Mouse (Mus musculus) heart, postnatal 0 days (tissue): ENCODE results near the gene Anks1b. TPM values are rescaled to one million over a fixed set of nuclear protein-coding genes. Genes with fewer than 3 reads are reported as not detected.

Experiments used
- ATAC-seq: fragments of 200-750 bp; cut with Nextera tagmentation; 2 replicates; pipeline ENCODE4 v1.8.0; 2017; ENCODE audit warnings: low read depth, moderate number of reproducible peaks, moderate library complexity; ENCODE audit not compliant: insufficient read depth
- DNase-seq: peaks from one replicate; pipeline ENCODE4 v3.0.0-alpha.2; 2016; ENCODE audit warnings: low spot score
- H3K27ac ChIP-seq: fragments of 300-500 bp; sonication (generic); 2 replicates; pipeline ENCODE4 v1.5.1; 2014; ENCODE audit warnings: low read depth, mild to moderate bottlenecking
- H3K27me3 ChIP-seq: fragments of 300-500 bp; sonication (generic); 2 replicates; pipeline ENCODE4 v1.6.1; 2014; ENCODE audit warnings: low read length, mixed read lengths; ENCODE audit not compliant: control insufficient read depth, insufficient read depth
- H3K36me3 ChIP-seq: fragments of 300-500 bp; sonication (generic); replicated peaks from 2 replicates; pipeline ENCODE4 v1.6.1; 2014; ENCODE audit warnings: low read length, mixed read lengths; ENCODE audit not compliant: control insufficient read depth, insufficient read depth
- H3K4me1 ChIP-seq: fragments of 300-500 bp; sonication (generic); 2 replicates; pipeline ENCODE4 v1.6.1; 2014; ENCODE audit warnings: antibody characterized with exemption; ENCODE audit not compliant: control insufficient read depth, insufficient read depth
- H3K4me2 ChIP-seq: fragments of 300-500 bp; sonication (generic); 2 replicates; pipeline ENCODE4 v1.6.1; 2014; ENCODE audit warnings: low read depth, mild to moderate bottlenecking, low read length, moderate library complexity
- H3K4me3 ChIP-seq: fragments of 300-500 bp; sonication (generic); 2 replicates; pipeline ENCODE4 v1.5.1; 2014; ENCODE audit warnings: low read depth, low read length
- H3K9ac ChIP-seq: fragments of 300-500 bp; sonication (generic); replicated peaks from 2 replicates; pipeline ENCODE4 v1.6.1; 2014; ENCODE audit warnings: low read depth, low read length, mixed read lengths
- H3K9me3 ChIP-seq: fragments of 300-500 bp; sonication (generic); replicated peaks from 2 replicates; pipeline ENCODE4 v1.6.1; 2016; ENCODE audit warnings: low read length; ENCODE audit not compliant: control insufficient read depth
- CTCF ChIP-seq: IDR thresholded peaks from 2 replicates; pipeline ENCODE4 v1.5.1; 2016; ENCODE audit warnings: antibody characterized with exemption, control low read depth, low read depth
- EP300 ChIP-seq: IDR thresholded peaks from 2 replicates; pipeline ENCODE4 v1.6.1; 2016; ENCODE audit warnings: antibody characterized with exemption, low read depth
- WGBS: fragments of 180-500 bp; shearing (Covaris S2); extraction: QIAGEN DNeasy Blood & Tissue Kit; methylation state at CpG from one replicate; pipeline ENCODE4 v1.1.7; 2014; 5-methylcytosine and 5-hydroxymethylcytosine counted together
- polyA plus RNA-seq: library from polyadenylated mRNA; unstranded; fragments of >200 nt; fragmentation: Nextera tagmentation; extraction: Ambion mirVana; gene quantifications from 2 replicates; pipeline ENCODE4 v1.2.1, GENCODE M21; 2015
- total RNA-seq: library from RNA; depleted of rRNA; stranded (reverse); fragments of >200 nt; gene quantifications from 2 replicates; pipeline ENCODE4 v1.2.3, GENCODE M21; 2014; ENCODE audit warnings: low replicate concordance; rRNA removed

Gene Anks1b
- total RNA-seq (not detected in 2 replicates), polyA plus RNA-seq (0.26 and 0.27 TPM in 2 replicates)

DNA sequence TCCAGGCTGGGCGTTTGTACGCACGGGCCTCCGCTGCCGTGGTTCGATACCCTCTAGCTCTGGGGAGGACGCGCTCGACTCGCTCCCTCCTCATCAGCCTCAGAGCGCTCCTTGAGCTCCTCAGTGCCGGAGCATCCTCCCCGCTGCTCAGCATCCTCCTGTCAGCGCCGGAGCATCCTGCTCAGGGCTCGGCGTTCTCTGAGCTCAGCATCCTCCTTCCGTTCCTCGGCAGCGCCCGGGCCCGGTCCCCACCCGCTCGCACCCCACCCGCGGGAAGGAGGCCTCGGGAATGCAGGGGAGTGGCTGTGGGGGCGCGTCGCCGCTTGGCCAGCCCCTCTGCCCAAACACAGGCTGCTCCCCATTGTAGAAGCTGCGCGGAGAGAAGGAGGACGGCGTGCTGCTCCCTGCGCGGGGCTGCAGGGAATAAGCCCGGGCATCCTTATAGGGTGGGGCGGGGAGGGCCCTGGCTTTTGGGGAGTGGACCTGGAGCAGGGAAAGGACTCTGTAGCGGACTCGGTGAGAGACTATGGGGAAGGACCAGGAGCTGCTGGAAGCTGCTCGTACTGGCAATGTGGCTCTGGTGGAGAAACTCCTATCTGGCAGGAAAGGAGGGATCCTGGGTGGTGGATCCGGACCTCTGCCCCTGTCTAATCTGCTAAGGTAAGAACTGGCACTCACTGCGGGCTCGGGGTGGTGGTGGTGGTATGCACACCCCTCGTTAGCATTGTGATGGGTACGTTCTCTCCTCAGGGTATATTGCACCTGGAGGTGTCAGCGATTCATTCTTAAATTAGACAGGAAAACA is at the start of gene Anks1b:
Gene Anks1b, plus strand, starts transcription at position 364 of the 805 bp plus-strand sequence.
- Histone ChIP-seq H3K27ac (no peak within 1 kb of the TSS), H3K27me3 (peaks cover 27% of the 10 kb centered on the region), H3K4me1 (peaks cover 6% of the 10 kb centered on the region), H3K9ac (0 out of 2 replicates have a peak within 1 kb of the TSS, but pooled peaks have one; percentile 19), H3K4me3 (peak within 1 kb of the TSS; percentile 57), H3K9me3 (no peaks in the 10 kb centered on the region), H3K36me3 (no peaks in the 10 kb centered on the region), H3K4me2 (peak within 1 kb of the TSS; percentile 92)
- ATAC-seq (peak; percentile 27; the same call in 1 of the 2 replicates), DNase-seq (no peak)
- TF ChIP-seq EP300 = no peak
- TF ChIP-seq CTCF = no peak
- 1% methylated on average over 41 of the region's 48 CpGs for WGBS

DNA sequence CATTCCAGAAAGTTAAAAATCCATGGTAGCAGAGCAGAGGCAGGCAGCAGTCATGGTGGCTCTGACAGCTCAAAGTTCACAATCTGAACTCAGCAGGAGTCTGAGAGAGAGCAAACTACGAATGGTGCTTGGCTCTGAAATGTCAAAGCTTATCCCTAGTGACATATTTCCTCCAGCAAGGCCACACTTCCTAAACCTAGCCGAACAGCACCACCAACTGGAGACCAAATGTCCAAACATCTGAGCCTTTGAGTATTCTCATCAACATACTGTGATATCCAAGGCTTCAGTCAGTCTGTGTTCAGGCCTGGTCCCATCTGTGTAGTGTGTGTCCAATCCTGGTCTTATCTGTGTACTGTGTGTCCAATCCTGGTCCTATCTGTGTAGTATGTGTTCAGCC is 49.4 kb upstream of the Anks1b start:
- DNase-seq (peak; percentile 52), ATAC-seq (peak; percentile 72)
- Histone ChIP-seq H3K36me3 (no peaks in the 10 kb centered on the region), H3K27ac (no peak overlapping the region), H3K9me3 (no peaks in the 10 kb centered on the region), H3K27me3 (no peaks in the 10 kb centered on the region), H3K9ac (no peak overlapping the region), H3K4me2 (no peak overlapping the region), H3K4me1 (no peaks in the 10 kb centered on the region), H3K4me3 (no peak overlapping the region)
- WGBS = 26% methylated on average over 2 of the region's 2 CpGs
- TF ChIP-seq EP300 (no peak), CTCF (peak; percentile 71)

- DNase-seq (no peak), ATAC-seq (no peak)
- Histone ChIP-seq H3K4me3 (no peak overlapping the region), H3K9ac (no peak overlapping the region), H3K36me3 (no peaks in the 10 kb centered on the region), H3K9me3 (no peaks in the 10 kb centered on the region), H3K4me2 (no peak overlapping the region), H3K4me1 (no peaks in the 10 kb centered on the region), H3K27ac (no peak overlapping the region), H3K27me3 (no peaks in the 10 kb centered on the region)
- 56% methylated on average over 3 of the region's 3 CpGs for WGBS
- no peak for TF ChIP-seq EP300
- TF ChIP-seq CTCF = no peak
Observed at GRCm38 (mm10) chr10:89826896-89827295, 46.4 kb upstream of the Anks1b start.

DNA sequence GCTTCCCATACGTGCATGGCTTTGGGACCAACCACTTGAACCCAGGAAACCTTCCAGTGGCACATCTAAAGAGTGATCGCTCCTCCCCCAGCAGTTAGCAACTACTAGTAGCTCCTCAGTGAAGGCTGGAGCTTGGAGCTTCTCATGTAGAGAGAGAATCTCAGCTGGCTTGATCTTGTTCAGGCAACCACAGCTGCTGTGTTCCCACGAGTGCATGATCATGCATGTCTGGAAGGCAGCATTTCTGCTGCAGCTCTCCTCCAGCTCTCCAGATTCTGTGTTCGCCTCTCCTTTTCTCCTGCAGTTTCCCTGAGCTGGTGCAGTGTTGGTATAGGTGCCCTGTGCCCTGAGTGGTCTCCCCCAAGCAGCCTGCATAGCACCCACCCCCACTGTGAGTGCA is 41.0 kb upstream of the Anks1b start:
- H3K4me3 ChIP-seq = no peak overlapping the region
- H3K4me2 ChIP-seq = no peak overlapping the region
- H3K9me3 ChIP-seq = no peaks in the 10 kb centered on the region
- no peak for ATAC-seq
- WGBS = 72% methylated on average over 4 of the region's 4 CpGs
- no peaks in the 10 kb centered on the region for H3K36me3 ChIP-seq
- DNase-seq = no peak
- H3K4me1 ChIP-seq = no peaks in the 10 kb centered on the region
- H3K27ac ChIP-seq = no peak overlapping the region
- TF ChIP-seq EP300 (no peak), CTCF (no peak)
- H3K9ac ChIP-seq = no peak overlapping the region
- H3K27me3 ChIP-seq = no peaks in the 10 kb centered on the region

- WGBS = 69% methylated on average over 10 of the region's 10 CpGs
- no peak for DNase-seq
- TF ChIP-seq EP300 = no peak
Observed at GRCm38 (mm10) chr10:89833166-89833565, 40.1 kb upstream of the Anks1b start.

DNA sequence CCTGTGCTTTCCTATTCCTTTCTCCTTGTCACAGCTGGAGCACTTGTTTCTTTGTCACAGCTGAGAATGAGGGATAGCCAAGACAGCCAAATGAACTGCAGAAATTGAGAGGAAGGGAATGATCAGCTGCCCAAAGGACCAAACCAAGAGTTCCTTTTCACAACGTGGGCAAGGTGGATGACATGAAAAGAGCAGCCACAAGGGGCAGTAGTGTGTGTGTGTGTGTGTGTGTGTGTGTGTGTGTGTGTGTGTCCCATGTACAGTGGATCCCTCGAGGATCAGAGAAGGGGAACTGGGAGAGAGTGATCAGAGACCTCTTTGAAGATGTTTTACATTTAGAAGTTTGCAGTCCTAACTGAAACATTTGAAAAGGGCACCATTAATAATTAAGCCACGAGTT is 35.8 kb upstream of the Anks1b start:
- WGBS = 47% methylated on average over 3 of the region's 3 CpGs
- no peak overlapping the region for H3K9ac ChIP-seq
- H3K4me3 ChIP-seq = no peak overlapping the region
- DNase-seq = no peak
- H3K36me3 ChIP-seq = no peaks in the 10 kb centered on the region
- TF ChIP-seq CTCF (no peak), EP300 (no peak)
- H3K4me2 ChIP-seq = no peak overlapping the region
- ATAC-seq = no peak
- no peak overlapping the region for H3K27ac ChIP-seq
- no peaks in the 10 kb centered on the region for H3K9me3 ChIP-seq
- H3K27me3 ChIP-seq = no peaks in the 10 kb centered on the region
- H3K4me1 ChIP-seq = no peaks in the 10 kb centered on the region

More at GRCm38 (mm10) chr10:89833166-89833565, 40.1 kb upstream of the Anks1b start:
- Histone ChIP-seq H3K4me3 (no peak overlapping the region), H3K9ac (no peak overlapping the region), H3K9me3 (no peaks in the 10 kb centered on the region), H3K27me3 (no peaks in the 10 kb centered on the region), H3K4me1 (no peaks in the 10 kb centered on the region), H3K4me2 (no peak overlapping the region), H3K36me3 (no peaks in the 10 kb centered on the region), H3K27ac (no peak overlapping the region)
- no peak for ATAC-seq
